Mouse (Mus musculus): ENCODE data around the gene Trip12. TPM values are rescaled to one million over a fixed set of nuclear protein-coding genes. Genes with fewer than 3 reads are reported as not detected.
A peak's percentile ranks its signal among the peaks of the same experiment; 100 is the strongest.

The Trip12 gene
- polyA plus RNA-seq, 1 experiment from 2014 or later = 82.7 TPM

Small RNAs within 50 kb of the gene (microRNA-seq; reads per million reads assigned to microRNA genes)
- gene Mir5126 (ENCODE audit: borderline number of aligned reads) = 42.3 reads per million, percentile 30 among the genes with 10 or more reads in this experiment

Other genes starting within 250 kb of the Trip12 start
- gene Dner, start 144.3 kb downstream of the Trip12 start, polyA plus RNA-seq (2014; fragmentation: Nextera tagmentation; extraction: Ambion mirVana) = 6.6 and 7.7 TPM in 2 replicates
- 9.9 and 11.3 TPM in 2 replicates for gene Fbxo36, start 675 bp downstream of the Trip12 start, polyA plus RNA-seq (2014; fragmentation: Nextera tagmentation; extraction: Ambion mirVana)
- 0.29 and 0.31 TPM in 2 replicates for gene Slc16a14, start 94.6 kb upstream of the Trip12 start, polyA plus RNA-seq (2014; fragmentation: Nextera tagmentation; extraction: Ambion mirVana)